In the genomic region with DNA sequence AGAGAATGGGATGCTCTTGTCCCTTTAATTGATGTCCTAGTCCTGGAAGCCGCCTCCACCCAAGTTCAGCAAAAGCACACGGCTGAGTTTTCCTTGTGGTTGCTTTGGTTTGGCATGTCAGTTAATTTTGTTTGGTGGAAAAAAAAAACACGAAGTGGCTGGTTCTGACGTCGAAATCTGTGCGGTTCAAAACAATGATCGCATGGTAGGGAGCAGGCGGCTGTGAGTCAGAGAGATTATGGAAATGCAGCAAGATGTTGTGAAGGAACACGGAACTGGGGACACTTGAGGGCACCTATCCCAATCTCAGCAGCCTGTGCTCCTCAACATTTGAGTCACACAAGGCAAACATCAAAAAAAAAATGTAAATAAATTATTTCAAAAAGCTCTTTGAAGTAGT, we compare ENCODE assay signal across 13 mouse cellular contexts.
"Had no signal": no experiment of that assay in that cellular context is flagged by ENCODE, and none has a peak within 500 bp of the region (broad histone marks: within the 10 kb centered on the region; RNA-seq: fewer than 3 reads in every experiment).

No protein-coding gene starts in this region.

- H3K9me3 ChIP-seq: limb, embryonic 12.5 days; liver, embryonic 13.5 days; midbrain, embryonic 15.5 days; neural tube, embryonic 12.5 days had no signal

- H3K27me3 ChIP-seq: liver, embryonic 13.5 days; megakaryocyte, embryonic 14.5 days; midbrain, embryonic 15.5 days; neural tube, embryonic 12.5 days had no signal

- H3K4me2 ChIP-seq: limb, embryonic 12.5 days; liver, embryonic 13.5 days; midbrain, embryonic 11.5 days; midbrain, embryonic 15.5 days; neural tube, embryonic 12.5 days had no signal

- ATAC-seq: liver, postnatal 0 days; midbrain, embryonic 15.5 days had no signal

- DNase-seq: kidney, postnatal 10 days; kidney, postnatal 4 days; liver; liver, embryonic 13.5 days; liver, postnatal 0 days; thymus, postnatal 4 days had no signal

- H3K9ac ChIP-seq: limb, embryonic 12.5 days; liver, embryonic 13.5 days; liver, postnatal 0 days; midbrain, embryonic 15.5 days; neural tube, embryonic 12.5 days had no signal

- H3K4me3 ChIP-seq: layer of hippocampus, adult 2 months; limb, embryonic 12.5 days; liver, embryonic 13.5 days; megakaryocyte, embryonic 14.5 days; midbrain, embryonic 15.5 days; neural tube, embryonic 12.5 days had no signal

- H3K27ac ChIP-seq: limb, embryonic 12.5 days; liver, embryonic 13.5 days; midbrain, embryonic 15.5 days; neural tube, embryonic 12.5 days; stomach, postnatal 0 days had no signal

- H3K36me3 ChIP-seq: limb, embryonic 12.5 days; liver, embryonic 13.5 days; midbrain, embryonic 15.5 days; neural tube, embryonic 12.5 days had no signal

- H3K4me1 ChIP-seq: limb, embryonic 12.5 days; liver, embryonic 13.5 days; megakaryocyte, embryonic 14.5 days; midbrain, embryonic 15.5 days had no signal
